Mouse (Mus musculus): ENCODE measurements around the gene D430042O09Rik.

GRCm38 (mm10) chr7:125864026-125864425 is 156.3 kb downstream of the D430042O09Rik start:
- TF ChIP-seq CTCF (IDR thresholded peaks at IDR 0.05; ENCODE audit: low read depth, low read length) (no peak), POLR2A (IDR thresholded peaks at IDR 0.05; ENCODE audit: borderline replicate concordance, low read depth, low read length) (no peak)
